Mouse (Mus musculus): ENCODE results near the gene Itgav.
A peak's percentile ranks its signal among the peaks of the same experiment; 100 is the strongest.

Gene Itgav

DNA sequence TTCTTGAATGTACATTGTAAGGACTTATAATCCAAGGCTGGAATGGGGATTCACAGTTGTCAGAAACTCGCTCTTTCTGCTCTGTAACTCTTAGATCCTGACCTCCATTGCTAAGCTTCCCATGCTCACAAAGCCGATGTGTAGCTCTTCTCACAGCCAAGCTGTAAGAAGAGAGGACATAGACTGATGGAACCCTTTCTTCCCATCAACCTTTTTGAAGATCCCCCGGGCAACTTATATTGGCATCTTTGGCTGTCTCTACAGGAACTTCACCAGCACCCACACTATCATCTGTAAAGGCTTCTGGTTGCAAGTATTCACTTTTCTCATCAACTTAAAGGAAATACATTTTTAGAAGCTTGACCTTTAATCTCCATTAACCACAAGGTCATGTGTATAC lies 2.6 kb upstream of the Itgav start:
- TF ChIP-seq POU5F1 (IDR thresholded peaks at IDR 0.05; ENCODE audit: borderline replicate concordance, low read length) (no peak), NANOG (IDR thresholded peaks at IDR 0.05; ENCODE audit: borderline replicate concordance, low read length) (no peak), CTCF (conservative IDR thresholded peaks at IDR 0.05; ENCODE audit: low read length) (no peak)
- H3K36me3 ChIP-seq (ENCODE audit: insufficient read depth, low read length), result no peaks in the 10 kb centered on the region

DNA sequence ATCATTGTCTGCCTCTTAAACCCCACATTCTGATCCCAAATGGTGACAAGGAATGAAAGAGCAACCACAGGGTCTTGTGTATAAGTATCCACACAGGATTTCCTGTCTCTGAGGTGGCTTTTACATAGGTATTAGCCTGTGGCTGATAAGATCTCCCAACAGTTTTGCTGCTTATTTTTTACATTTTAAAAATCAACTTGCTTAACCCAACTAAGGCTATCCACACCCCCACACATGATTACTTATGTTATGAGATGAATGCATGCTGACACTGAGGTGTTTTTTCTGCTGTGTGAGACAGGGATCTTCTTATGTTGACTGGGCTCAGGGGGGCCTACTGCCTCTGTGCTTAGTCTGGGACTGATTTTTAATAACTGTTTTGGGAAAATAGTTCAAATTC lies 1.3 kb upstream of the Itgav start:
- H3K9me3 ChIP-seq (ENCODE audit: low read length), result no peaks in the 10 kb centered on the region
- peak overlapping the region; percentile 89; the same call in 1 of the 2 replicates for H3K4me3 ChIP-seq (replicated peaks; ENCODE audit: low read length)
- TF ChIP-seq CTCF (conservative IDR thresholded peaks at IDR 0.05; ENCODE audit: low read length) (no peak), NANOG (IDR thresholded peaks at IDR 0.05; ENCODE audit: borderline replicate concordance, low read length) (no peak), POU5F1 (IDR thresholded peaks at IDR 0.05; ENCODE audit: borderline replicate concordance, low read length) (no peak)
- peaks cover 43% of the 10 kb centered on the region for H3K4me1 ChIP-seq (replicated peaks; ENCODE audit: low read depth, low read length)
- H3K36me3 ChIP-seq (ENCODE audit: insufficient read depth, low read length), result no peaks in the 10 kb centered on the region
- 0 out of 2 replicates have a peak, but pooled peaks cover 7% of the 10 kb centered on the region for H3K27me3 ChIP-seq (ENCODE audit: insufficient read depth, low read length)

More for the DNA sequence above, 2.6 kb upstream of the Itgav start:
- H3K4me1 ChIP-seq (replicated peaks; ENCODE audit: low read depth, low read length), result peaks cover 50% of the 10 kb centered on the region
- H3K4me3 ChIP-seq (replicated peaks; ENCODE audit: low read length), result no peak overlapping the region
- H3K27me3 ChIP-seq (ENCODE audit: insufficient read depth, low read length), result 0 out of 2 replicates have a peak, but pooled peaks cover 7% of the 10 kb centered on the region
- no peaks in the 10 kb centered on the region for H3K9me3 ChIP-seq (ENCODE audit: low read length)

DNA sequence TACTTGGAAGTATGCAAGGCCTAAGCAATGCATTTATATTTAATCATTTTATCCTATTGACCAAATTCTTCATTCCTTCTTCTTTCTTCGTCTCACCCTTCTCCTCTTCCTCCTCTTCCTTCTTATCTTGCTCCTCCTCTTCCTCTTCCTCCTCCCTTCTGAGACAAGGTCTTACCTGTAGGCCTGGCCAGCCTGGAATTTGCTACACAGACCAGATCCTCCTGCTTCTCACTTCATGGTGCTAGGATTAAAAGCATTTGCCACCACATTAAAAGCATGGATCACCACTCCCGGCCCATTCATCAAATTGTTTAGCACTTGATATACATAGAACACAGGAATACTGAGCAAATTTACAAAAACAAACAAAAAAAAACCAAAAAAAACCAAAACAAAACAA lies 851 bp upstream of the Itgav start:
- Histone ChIP-seq H3K36me3 (ENCODE audit: insufficient read depth, low read length) (no peaks in the 10 kb centered on the region), H3K4me1 (replicated peaks; ENCODE audit: low read depth, low read length) (peaks cover 38% of the 10 kb centered on the region), H3K9me3 (ENCODE audit: low read length) (no peaks in the 10 kb centered on the region), H3K27me3 (ENCODE audit: insufficient read depth, low read length) (0 out of 2 replicates have a peak, but pooled peaks cover 7% of the 10 kb centered on the region), H3K4me3 (replicated peaks; ENCODE audit: low read length) (peak overlapping the region; percentile 89)
- no peak for TF ChIP-seq CTCF (conservative IDR thresholded peaks at IDR 0.05; ENCODE audit: low read length)
- TF ChIP-seq POU5F1 (IDR thresholded peaks at IDR 0.05; ENCODE audit: borderline replicate concordance, low read length), result no peak

DNA sequence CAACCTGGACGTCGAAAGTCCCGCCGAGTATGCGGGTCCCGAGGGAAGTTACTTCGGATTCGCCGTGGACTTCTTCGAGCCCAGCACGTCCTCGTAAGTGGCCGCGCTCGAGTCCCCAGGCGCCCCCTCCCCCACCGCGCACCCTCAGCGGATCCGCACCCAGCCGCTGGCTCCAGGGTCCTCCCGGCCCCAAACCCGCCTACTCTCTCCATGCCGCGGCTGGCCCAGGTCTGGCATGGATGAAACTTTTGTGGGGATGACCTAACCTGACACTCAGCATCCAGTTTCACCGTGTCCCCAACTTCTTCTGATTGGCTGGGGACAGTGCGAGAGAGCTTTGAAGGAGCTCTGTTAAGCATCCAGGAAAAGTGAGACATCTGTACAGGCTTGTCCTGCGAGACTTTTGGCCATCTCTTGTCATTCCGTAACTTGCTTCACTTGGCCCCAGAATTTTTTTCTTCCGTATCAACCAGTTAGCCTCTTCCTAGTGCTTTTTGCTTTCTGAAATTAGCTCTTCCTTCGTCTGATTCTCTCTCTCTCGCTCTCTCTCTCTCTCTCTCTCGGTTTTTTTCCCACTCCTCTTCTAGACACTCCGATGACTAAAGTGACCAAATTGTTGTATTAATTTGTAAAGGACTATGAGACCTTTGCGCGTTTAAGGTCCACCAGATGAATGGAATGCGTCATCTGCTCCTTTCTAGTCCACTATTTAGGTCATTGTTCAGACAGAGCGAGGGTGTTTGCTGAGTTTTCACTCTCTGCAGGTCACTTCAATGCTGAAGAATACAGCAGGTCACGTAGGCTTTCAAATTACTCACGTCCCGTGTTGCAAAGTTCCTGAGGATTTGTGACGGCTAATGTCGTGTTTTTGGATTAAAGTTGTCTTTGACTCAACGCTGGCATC lies 882 bp downstream of the Itgav start:
- H3K36me3 ChIP-seq (ENCODE audit: insufficient read depth, low read length), result no peaks in the 10 kb centered on the region
- no peaks in the 10 kb centered on the region for H3K9me3 ChIP-seq (ENCODE audit: low read length)
- peaks cover 37% of the 10 kb centered on the region for H3K4me1 ChIP-seq (replicated peaks; ENCODE audit: low read depth, low read length)
- peak overlapping the region; percentile 89 for H3K4me3 ChIP-seq (replicated peaks; ENCODE audit: low read length)
- TF ChIP-seq CTCF (conservative IDR thresholded peaks at IDR 0.05; ENCODE audit: low read length) (no peak), POU5F1 (IDR thresholded peaks at IDR 0.05; ENCODE audit: borderline replicate concordance, low read length) (no peak), NANOG (IDR thresholded peaks at IDR 0.05; ENCODE audit: borderline replicate concordance, low read length) (no peak)
- 0 out of 2 replicates have a peak, but pooled peaks cover 7% of the 10 kb centered on the region for H3K27me3 ChIP-seq (ENCODE audit: insufficient read depth, low read length)

DNA sequence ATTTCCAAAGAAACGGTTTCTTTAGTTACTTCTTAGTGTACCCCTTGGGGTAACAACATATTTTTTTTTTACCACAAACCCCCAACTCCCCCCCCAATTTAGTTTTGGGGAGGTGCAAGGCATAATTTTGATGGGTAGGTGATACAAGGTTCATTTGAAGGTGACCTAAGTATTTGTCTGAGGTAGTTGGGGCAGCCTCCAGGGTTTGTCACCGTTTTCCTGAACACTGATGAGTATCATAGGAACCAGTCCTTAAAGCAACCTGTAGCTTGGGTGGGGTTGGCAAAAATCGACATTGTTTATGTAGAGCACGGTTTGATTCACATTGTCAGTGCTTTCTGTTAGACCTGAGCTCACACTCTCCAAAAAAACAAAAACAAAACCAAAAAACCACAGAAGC lies 1.6 kb downstream of the Itgav start:
- TF ChIP-seq CTCF (conservative IDR thresholded peaks at IDR 0.05; ENCODE audit: low read length) (no peak), POU5F1 (IDR thresholded peaks at IDR 0.05; ENCODE audit: borderline replicate concordance, low read length) (no peak), NANOG (IDR thresholded peaks at IDR 0.05; ENCODE audit: borderline replicate concordance, low read length) (no peak)
- H3K4me3 ChIP-seq (replicated peaks; ENCODE audit: low read length), result peak overlapping the region; percentile 89
- H3K4me1 ChIP-seq (replicated peaks; ENCODE audit: low read depth, low read length), result peaks cover 39% of the 10 kb centered on the region

DNA sequence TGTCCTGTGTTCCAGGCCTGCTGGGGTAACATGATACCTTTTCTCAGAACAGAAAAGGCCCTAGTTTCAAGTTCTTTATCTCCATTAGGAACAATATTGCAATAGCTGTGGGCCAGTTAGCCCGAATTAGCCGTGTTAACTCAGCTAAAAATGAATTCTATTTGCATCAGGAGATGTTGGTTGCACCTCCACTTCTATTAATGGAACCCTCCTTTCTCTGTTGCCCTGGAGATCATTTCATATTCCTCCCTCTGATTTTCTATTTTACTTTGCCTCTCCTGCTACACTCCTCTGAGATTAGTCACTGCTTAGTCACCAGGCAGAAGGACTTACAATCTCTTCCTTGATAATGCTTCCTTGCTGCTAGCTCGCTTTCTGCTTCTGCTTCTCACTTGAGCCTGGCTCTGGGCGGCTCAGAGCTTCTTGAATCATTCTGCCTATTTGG lies 4.1 kb downstream of the Itgav start:
- H3K9me3 ChIP-seq (ENCODE audit: low read length), result no peaks in the 10 kb centered on the region
- H3K4me1 ChIP-seq (replicated peaks; ENCODE audit: low read depth, low read length), result peaks cover 32% of the 10 kb centered on the region
- no peak for TF ChIP-seq NANOG (IDR thresholded peaks at IDR 0.05; ENCODE audit: borderline replicate concordance, low read length)
- no peak for TF ChIP-seq POU5F1 (IDR thresholded peaks at IDR 0.05; ENCODE audit: borderline replicate concordance, low read length)
- no peak for TF ChIP-seq CTCF (conservative IDR thresholded peaks at IDR 0.05; ENCODE audit: low read length)
- H3K36me3 ChIP-seq (ENCODE audit: insufficient read depth, low read length), result peaks cover 9% of the 10 kb centered on the region; the same call in 1 of the 2 replicates
- no peak overlapping the region for H3K4me3 ChIP-seq (replicated peaks; ENCODE audit: low read length)
- 0 out of 2 replicates have a peak, but pooled peaks cover 7% of the 10 kb centered on the region for H3K27me3 ChIP-seq (ENCODE audit: insufficient read depth, low read length)

More for the DNA sequence above, 1.6 kb downstream of the Itgav start:
- Histone ChIP-seq H3K9me3 (ENCODE audit: low read length) (no peaks in the 10 kb centered on the region), H3K36me3 (ENCODE audit: insufficient read depth, low read length) (peaks cover 3% of the 10 kb centered on the region; the same call in 1 of the 2 replicates), H3K27me3 (ENCODE audit: insufficient read depth, low read length) (0 out of 2 replicates have a peak, but pooled peaks cover 7% of the 10 kb centered on the region)

DNA sequence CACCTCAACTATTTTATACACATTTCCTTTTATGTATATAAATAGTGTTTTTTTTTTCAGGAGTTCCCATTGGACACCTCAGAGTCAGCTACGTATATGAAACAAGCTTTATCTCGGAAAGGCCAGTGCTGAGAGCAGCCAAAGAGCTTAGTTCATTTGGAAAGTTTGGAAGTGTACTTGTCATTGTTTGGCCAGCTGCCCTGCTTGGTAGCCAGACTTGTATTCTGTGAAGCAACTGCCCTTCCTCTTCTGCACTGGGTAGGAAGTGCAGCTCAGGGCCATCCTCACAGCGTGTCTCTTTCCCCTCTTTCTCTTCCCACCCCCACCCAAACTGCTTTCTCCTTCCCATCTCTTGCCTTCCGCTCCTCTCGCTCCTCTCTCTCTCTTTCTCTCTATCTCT lies 5.1 kb downstream of the Itgav start:
- Histone ChIP-seq H3K4me3 (replicated peaks; ENCODE audit: low read length) (no peak overlapping the region), H3K4me1 (replicated peaks; ENCODE audit: low read depth, low read length) (peaks cover 25% of the 10 kb centered on the region), H3K27me3 (ENCODE audit: insufficient read depth, low read length) (0 out of 2 replicates have a peak, but pooled peaks cover 7% of the 10 kb centered on the region), H3K9me3 (ENCODE audit: low read length) (no peaks in the 10 kb centered on the region), H3K36me3 (ENCODE audit: insufficient read depth, low read length) (peaks cover 9% of the 10 kb centered on the region; the same call in 1 of the 2 replicates)
- no peak for TF ChIP-seq CTCF (conservative IDR thresholded peaks at IDR 0.05; ENCODE audit: low read length)
- no peak for TF ChIP-seq NANOG (IDR thresholded peaks at IDR 0.05; ENCODE audit: borderline replicate concordance, low read length)
- no peak for TF ChIP-seq POU5F1 (IDR thresholded peaks at IDR 0.05; ENCODE audit: borderline replicate concordance, low read length)

DNA sequence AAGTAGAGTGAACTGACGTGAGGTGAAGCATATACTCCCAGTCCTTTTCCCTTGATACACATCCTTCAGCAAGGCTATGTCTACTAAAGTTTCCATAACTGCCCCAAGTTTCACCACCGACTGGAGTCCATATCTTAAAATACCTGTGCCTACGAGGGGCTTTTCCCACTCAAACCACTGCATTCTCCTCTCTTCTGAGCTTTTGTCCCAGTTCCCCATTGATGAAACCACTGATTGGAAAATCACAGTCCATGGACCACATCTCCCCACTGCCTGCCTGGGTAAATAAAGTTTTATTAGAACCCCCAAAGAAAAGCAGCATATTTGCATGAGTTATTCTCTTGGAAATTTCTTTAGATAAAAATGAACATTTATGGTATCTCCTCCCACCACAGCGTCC lies 8.7 kb downstream of the Itgav start:
- TF ChIP-seq NANOG (IDR thresholded peaks at IDR 0.05; ENCODE audit: borderline replicate concordance, low read length) (no peak), CTCF (conservative IDR thresholded peaks at IDR 0.05; ENCODE audit: low read length) (no peak), POU5F1 (IDR thresholded peaks at IDR 0.05; ENCODE audit: borderline replicate concordance, low read length) (no peak)
- Histone ChIP-seq H3K4me3 (replicated peaks; ENCODE audit: low read length) (no peak overlapping the region), H3K9me3 (ENCODE audit: low read length) (no peaks in the 10 kb centered on the region), H3K27me3 (ENCODE audit: insufficient read depth, low read length) (no peaks in the 10 kb centered on the region), H3K36me3 (ENCODE audit: insufficient read depth, low read length) (peaks cover 18% of the 10 kb centered on the region), H3K4me1 (replicated peaks; ENCODE audit: low read depth, low read length) (peaks cover 20% of the 10 kb centered on the region)

Data from E14TG2a.4 (cell line).